Mouse (Mus musculus): ENCODE measurements around the gene Ank. TPM values are rescaled to one million over a fixed set of nuclear protein-coding genes. Genes with fewer than 3 reads are reported as not detected.

The Ank gene
- polyA plus RNA-seq, 1 experiment from 2014 or later: 18.0 TPM

DNA sequence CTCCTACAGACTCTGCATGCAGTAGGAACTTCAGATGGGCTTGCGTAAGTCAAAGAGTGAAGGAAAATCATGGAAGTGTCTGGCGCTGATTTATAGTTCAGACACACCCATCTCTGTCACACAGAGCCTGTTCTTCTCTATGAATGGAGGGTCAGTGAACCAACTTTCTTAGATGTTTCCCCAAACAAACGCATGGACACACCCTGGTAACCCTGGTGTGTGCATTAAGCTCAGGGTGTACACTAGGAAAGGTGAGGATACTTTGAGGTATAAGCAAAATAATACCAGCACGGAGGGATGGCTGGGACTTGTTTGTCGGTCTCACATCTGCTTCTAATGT, 19.8 kb downstream of the Ank start:
- 33% methylated on average over 5 of the region's 5 CpGs for WGBS
- Histone ChIP-seq H3K36me3 (ENCODE audit: control insufficient read depth, insufficient read depth, low read length) (no peaks in the 10 kb centered on the region), H3K4me2 (ENCODE audit: low read depth, low read length) (peak overlapping the region; percentile 42), H3K4me3 (ENCODE audit: low read depth, low read length) (no peak overlapping the region), H3K9ac (ENCODE audit: low read depth, low read length) (no peak overlapping the region), H3K4me1 (ENCODE audit: control insufficient read depth, insufficient read depth, low read length) (peaks cover 33% of the 10 kb centered on the region), H3K9me3 (ENCODE audit: control insufficient read depth, low read length) (no peaks in the 10 kb centered on the region), H3K27ac (replicated peaks; ENCODE audit: low read depth, low read length) (peak overlapping the region; percentile 22), H3K27me3 (replicated peaks; ENCODE audit: control insufficient read depth, insufficient read depth, low read length) (no peaks in the 10 kb centered on the region)
- ATAC-seq (ENCODE audit: low read depth): peak; percentile 1; the same call in 1 of the 2 replicates
- DNase-seq (ENCODE audit: low spot score): no peak

DNA sequence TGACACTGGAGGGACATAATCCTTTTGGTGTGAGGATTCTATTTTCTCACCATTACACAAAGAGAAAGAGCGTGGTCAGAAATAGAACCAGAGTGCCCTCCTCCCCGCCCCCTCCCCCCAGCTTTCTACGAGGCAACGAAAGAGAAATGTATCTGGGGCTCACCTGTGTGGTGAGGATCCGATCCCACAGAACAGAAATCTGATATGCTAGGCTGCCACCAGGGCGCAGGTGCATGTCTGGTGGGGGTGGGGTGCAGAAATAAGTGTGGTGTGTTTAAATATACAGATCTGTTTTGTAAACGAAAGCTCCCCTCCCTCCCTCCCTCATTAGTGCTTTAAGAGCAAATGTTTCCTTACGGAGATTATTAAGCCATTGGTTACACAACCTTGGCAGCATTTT, 20.6 kb downstream of the Ank start:
- 35% methylated on average over 8 of the region's 8 CpGs for WGBS
- no peak overlapping the region for H3K4me2 ChIP-seq (ENCODE audit: low read depth, low read length)
- H3K9ac ChIP-seq (ENCODE audit: low read depth, low read length): no peak overlapping the region
- H3K27ac ChIP-seq (replicated peaks; ENCODE audit: low read depth, low read length): peak overlapping the region; percentile 22; the same call in 1 of the 2 replicates
- no peaks in the 10 kb centered on the region for H3K36me3 ChIP-seq (ENCODE audit: control insufficient read depth, insufficient read depth, low read length)
- peak; percentile 64 for ATAC-seq (ENCODE audit: low read depth)
- peaks cover 33% of the 10 kb centered on the region for H3K4me1 ChIP-seq (ENCODE audit: control insufficient read depth, insufficient read depth, low read length)
- H3K27me3 ChIP-seq (replicated peaks; ENCODE audit: control insufficient read depth, insufficient read depth, low read length): no peaks in the 10 kb centered on the region
- no peaks in the 10 kb centered on the region for H3K9me3 ChIP-seq (ENCODE audit: control insufficient read depth, low read length)
- H3K4me3 ChIP-seq (ENCODE audit: low read depth, low read length): no peak overlapping the region
- no peak for DNase-seq (ENCODE audit: low spot score)

DNA sequence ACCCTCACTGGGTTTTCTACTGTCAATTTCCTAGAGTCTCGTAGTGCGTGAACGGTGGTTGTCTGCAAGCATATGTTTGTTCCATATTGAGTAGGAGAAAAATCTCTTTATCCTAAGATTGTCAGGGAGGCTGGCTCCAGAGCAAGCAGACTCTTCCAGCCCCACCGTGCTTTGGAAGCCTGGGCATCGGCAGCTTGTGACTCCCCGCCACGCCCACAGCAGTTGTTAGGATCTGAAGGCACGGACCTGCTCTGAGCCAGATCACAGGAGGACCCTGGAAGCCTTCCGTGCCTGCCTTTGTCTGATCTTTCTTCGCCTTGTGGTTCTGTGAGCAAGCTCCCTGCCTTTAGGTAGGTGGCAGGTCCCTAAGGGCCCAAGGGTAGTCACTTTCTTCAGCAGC, 21.6 kb downstream of the Ank start:
- no peak overlapping the region for H3K4me2 ChIP-seq (ENCODE audit: low read depth, low read length)
- no peak overlapping the region for H3K27ac ChIP-seq (replicated peaks; ENCODE audit: low read depth, low read length)
- H3K9ac ChIP-seq (ENCODE audit: low read depth, low read length): no peak overlapping the region
- no peak overlapping the region for H3K4me3 ChIP-seq (ENCODE audit: low read depth, low read length)
- WGBS: 51% methylated on average over 10 of the region's 10 CpGs
- no peaks in the 10 kb centered on the region for H3K9me3 ChIP-seq (ENCODE audit: control insufficient read depth, low read length)
- DNase-seq (ENCODE audit: low spot score): no peak
- peak; percentile 19; the same call in 1 of the 2 replicates for ATAC-seq (ENCODE audit: low read depth)
- peaks cover 33% of the 10 kb centered on the region for H3K4me1 ChIP-seq (ENCODE audit: control insufficient read depth, insufficient read depth, low read length)
- no peaks in the 10 kb centered on the region for H3K27me3 ChIP-seq (replicated peaks; ENCODE audit: control insufficient read depth, insufficient read depth, low read length)
- H3K36me3 ChIP-seq (ENCODE audit: control insufficient read depth, insufficient read depth, low read length): no peaks in the 10 kb centered on the region

DNA sequence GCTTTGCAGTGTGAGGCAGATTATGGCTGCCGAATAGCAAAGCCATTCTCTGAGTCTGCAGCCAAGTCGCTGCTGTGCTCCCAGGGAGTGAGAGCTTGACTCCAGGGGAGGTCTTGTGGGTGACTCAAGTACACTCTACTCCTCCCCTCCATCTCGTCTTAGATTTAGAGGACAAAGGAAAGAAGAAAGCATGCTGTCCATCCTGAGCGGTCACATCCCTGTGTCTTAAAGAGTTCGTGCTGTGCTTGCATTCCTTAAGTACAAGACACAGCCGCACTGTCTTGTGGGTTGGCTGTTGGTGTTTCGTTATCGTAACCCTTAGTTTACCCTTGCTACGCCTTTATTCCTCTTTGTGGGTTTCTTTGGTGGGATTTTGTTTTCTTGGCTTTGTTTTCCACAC, 24.2 kb downstream of the Ank start:
- H3K4me1 ChIP-seq (ENCODE audit: control insufficient read depth, insufficient read depth, low read length): peaks cover 27% of the 10 kb centered on the region

DNA sequence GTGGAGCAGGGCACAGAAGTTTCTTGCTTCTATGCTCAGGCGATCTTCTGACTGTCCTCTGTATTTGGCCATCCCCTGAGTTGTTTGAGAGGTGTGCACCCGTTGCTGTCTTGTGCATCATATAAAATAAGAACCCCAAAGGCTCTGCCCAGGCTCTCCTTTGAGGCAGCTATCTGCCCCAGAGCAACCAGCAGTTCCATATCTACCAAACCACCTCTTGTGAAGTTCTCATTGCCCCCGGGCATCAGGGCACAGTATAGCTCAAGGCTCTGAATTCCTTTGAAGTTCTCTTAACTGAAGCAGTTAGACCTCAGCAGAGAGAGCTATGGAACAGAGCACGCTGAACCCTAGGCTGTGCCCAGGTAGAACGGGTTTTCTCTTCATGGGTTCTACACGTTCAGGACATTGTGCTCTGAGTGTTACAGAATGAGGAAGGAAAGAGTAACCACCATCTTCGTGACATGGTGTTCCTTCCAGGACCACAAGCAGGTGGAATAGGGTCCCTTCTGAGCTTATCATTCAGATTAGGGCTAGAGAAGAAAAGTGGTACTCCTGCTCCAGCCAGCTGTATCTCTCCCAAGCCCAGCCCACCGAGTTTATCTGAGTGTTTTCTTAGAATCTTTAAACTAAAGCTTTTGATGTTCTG, 25.1 kb downstream of the Ank start:
- WGBS: 91% methylated on average over 8 of the region's 8 CpGs
- DNase-seq (ENCODE audit: low spot score): no peak

More for the DNA sequence above, 24.2 kb downstream of the Ank start:
- H3K4me2 ChIP-seq (ENCODE audit: low read depth, low read length): no peak overlapping the region
- H3K9me3 ChIP-seq (ENCODE audit: control insufficient read depth, low read length): no peaks in the 10 kb centered on the region
- WGBS: 61% methylated on average over 9 of the region's 9 CpGs
- no peaks in the 10 kb centered on the region for H3K36me3 ChIP-seq (ENCODE audit: control insufficient read depth, insufficient read depth, low read length)
- no peak overlapping the region for H3K9ac ChIP-seq (ENCODE audit: low read depth, low read length)
- no peaks in the 10 kb centered on the region for H3K27me3 ChIP-seq (replicated peaks; ENCODE audit: control insufficient read depth, insufficient read depth, low read length)
- no peak for DNase-seq (ENCODE audit: low spot score)
- no peak overlapping the region for H3K4me3 ChIP-seq (ENCODE audit: low read depth, low read length)
- no peak for ATAC-seq (ENCODE audit: low read depth)
- no peak overlapping the region for H3K27ac ChIP-seq (replicated peaks; ENCODE audit: low read depth, low read length)

DNA sequence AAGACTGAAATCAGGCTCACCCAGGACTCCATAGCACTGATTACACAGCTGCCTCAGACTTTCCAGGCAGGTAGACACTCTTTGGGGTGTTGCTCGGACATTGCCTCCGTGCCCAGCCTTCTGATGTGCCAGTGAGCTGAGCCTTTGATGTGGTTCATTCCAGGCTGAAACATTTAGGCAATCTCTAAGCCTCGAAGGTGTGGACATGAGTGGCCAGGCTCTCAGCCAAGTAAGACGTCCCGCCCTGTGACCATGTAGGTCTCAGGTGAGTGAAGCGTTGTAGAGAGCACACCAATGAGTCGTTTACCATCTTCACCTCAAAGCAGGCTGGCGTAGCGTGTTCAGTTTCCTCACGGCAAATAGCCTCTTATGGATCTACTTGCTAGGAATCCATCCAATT, 25.7 kb downstream of the Ank start:
- WGBS: 80% methylated on average over 10 of the region's 10 CpGs
- DNase-seq (ENCODE audit: low spot score): no peak

More for the DNA sequence above, 25.1 kb downstream of the Ank start:
- H3K4me3 ChIP-seq (ENCODE audit: low read depth, low read length): no peak overlapping the region
- H3K27me3 ChIP-seq (replicated peaks; ENCODE audit: control insufficient read depth, insufficient read depth, low read length): no peaks in the 10 kb centered on the region
- no peaks in the 10 kb centered on the region for H3K9me3 ChIP-seq (ENCODE audit: control insufficient read depth, low read length)
- H3K4me2 ChIP-seq (ENCODE audit: low read depth, low read length): no peak overlapping the region
- ATAC-seq (ENCODE audit: low read depth): no peak
- no peak overlapping the region for H3K27ac ChIP-seq (replicated peaks; ENCODE audit: low read depth, low read length)
- peaks cover 20% of the 10 kb centered on the region for H3K4me1 ChIP-seq (ENCODE audit: control insufficient read depth, insufficient read depth, low read length)
- no peak overlapping the region for H3K9ac ChIP-seq (ENCODE audit: low read depth, low read length)
- H3K36me3 ChIP-seq (ENCODE audit: control insufficient read depth, insufficient read depth, low read length): no peaks in the 10 kb centered on the region

DNA sequence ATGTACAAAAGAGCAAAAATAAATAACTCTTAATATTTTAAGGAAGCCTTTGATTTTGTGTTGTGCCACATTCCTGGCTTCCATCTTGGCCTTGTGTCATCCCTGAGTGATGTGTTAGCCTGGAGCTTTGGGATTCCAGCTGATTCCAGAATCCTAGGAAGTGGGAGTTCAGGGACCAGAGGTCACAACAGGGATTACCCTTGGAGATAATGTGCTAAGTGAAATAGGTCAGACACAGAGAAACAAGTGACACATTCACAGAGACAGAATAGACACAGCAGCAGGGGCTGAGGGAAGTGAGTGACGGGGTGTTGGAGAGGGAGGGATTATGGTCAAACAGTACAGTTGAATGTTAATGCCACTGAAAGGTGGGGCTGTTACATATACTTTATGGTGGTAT, 26.3 kb downstream of the Ank start:
- H3K36me3 ChIP-seq (ENCODE audit: control insufficient read depth, insufficient read depth, low read length): no peaks in the 10 kb centered on the region
- 77% methylated on average over 1 of the region's 1 CpGs for WGBS
- no peaks in the 10 kb centered on the region for H3K27me3 ChIP-seq (replicated peaks; ENCODE audit: control insufficient read depth, insufficient read depth, low read length)
- no peak overlapping the region for H3K27ac ChIP-seq (replicated peaks; ENCODE audit: low read depth, low read length)
- H3K9ac ChIP-seq (ENCODE audit: low read depth, low read length): no peak overlapping the region
- DNase-seq (ENCODE audit: low spot score): no peak
- no peak overlapping the region for H3K4me3 ChIP-seq (ENCODE audit: low read depth, low read length)
- no peak overlapping the region for H3K4me2 ChIP-seq (ENCODE audit: low read depth, low read length)
- H3K4me1 ChIP-seq (ENCODE audit: control insufficient read depth, insufficient read depth, low read length): peaks cover 16% of the 10 kb centered on the region
- H3K9me3 ChIP-seq (ENCODE audit: control insufficient read depth, low read length): no peaks in the 10 kb centered on the region
- ATAC-seq (ENCODE audit: low read depth): no peak

More for the DNA sequence above, 25.7 kb downstream of the Ank start:
- H3K27me3 ChIP-seq (replicated peaks; ENCODE audit: control insufficient read depth, insufficient read depth, low read length): no peaks in the 10 kb centered on the region
- no peak for ATAC-seq (ENCODE audit: low read depth)
- no peak overlapping the region for H3K4me2 ChIP-seq (ENCODE audit: low read depth, low read length)
- no peaks in the 10 kb centered on the region for H3K36me3 ChIP-seq (ENCODE audit: control insufficient read depth, insufficient read depth, low read length)
- H3K9me3 ChIP-seq (ENCODE audit: control insufficient read depth, low read length): no peaks in the 10 kb centered on the region
- no peak overlapping the region for H3K27ac ChIP-seq (replicated peaks; ENCODE audit: low read depth, low read length)
- no peak overlapping the region for H3K4me3 ChIP-seq (ENCODE audit: low read depth, low read length)
- H3K4me1 ChIP-seq (ENCODE audit: control insufficient read depth, insufficient read depth, low read length): peaks cover 20% of the 10 kb centered on the region
- no peak overlapping the region for H3K9ac ChIP-seq (ENCODE audit: low read depth, low read length)

DNA sequence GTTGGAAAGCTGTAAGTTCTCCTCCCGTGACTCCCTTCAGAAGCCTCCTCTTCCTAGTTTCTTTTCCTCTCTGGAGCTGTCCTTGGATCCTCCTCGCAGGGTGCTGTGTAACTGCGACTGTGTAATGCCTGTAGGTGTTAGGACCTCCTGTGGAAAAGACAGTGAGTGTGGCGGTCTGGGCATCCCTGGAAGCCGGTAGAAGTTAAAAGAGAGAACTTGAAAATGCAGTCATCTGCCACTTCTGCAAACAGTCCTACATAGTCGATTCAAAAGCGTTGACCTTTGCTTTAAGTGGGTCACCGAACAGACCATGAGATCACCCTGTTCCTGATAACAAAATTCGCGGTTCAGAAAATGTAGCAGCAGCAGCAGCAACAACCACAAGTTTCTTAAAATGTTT, 27.0 kb downstream of the Ank start:
- H3K9me3 ChIP-seq (ENCODE audit: control insufficient read depth, low read length): no peaks in the 10 kb centered on the region
- ATAC-seq (ENCODE audit: low read depth): no peak
- no peak overlapping the region for H3K4me3 ChIP-seq (ENCODE audit: low read depth, low read length)
- 57% methylated on average over 10 of the region's 10 CpGs for WGBS
- H3K4me1 ChIP-seq (ENCODE audit: control insufficient read depth, insufficient read depth, low read length): peaks cover 11% of the 10 kb centered on the region
- no peaks in the 10 kb centered on the region for H3K27me3 ChIP-seq (replicated peaks; ENCODE audit: control insufficient read depth, insufficient read depth, low read length)
- DNase-seq (ENCODE audit: low spot score): no peak
- H3K9ac ChIP-seq (ENCODE audit: low read depth, low read length): no peak overlapping the region
- no peaks in the 10 kb centered on the region for H3K36me3 ChIP-seq (ENCODE audit: control insufficient read depth, insufficient read depth, low read length)
- no peak overlapping the region for H3K27ac ChIP-seq (replicated peaks; ENCODE audit: low read depth, low read length)
- H3K4me2 ChIP-seq (ENCODE audit: low read depth, low read length): no peak overlapping the region

DNA sequence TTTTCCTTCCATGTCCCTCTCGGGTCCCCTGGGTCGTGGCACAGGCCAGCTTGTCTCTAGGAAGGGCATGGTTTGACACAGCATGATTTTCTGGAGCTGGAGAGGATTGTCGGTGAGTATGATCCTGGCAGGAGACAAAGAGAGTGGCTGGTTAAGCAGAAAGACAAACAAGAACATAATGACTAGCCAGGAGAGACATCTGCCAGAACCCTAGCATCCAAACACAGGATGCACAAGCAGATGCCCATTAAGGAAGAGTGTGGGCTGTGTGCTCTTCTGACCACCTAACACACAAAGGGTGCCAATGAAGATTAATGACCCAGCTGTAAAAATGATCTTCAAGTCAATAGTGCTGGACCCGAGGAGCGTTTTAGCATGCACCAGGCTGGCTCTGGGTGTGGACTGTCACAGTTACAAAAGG, 29.5 kb downstream of the Ank start:
- Histone ChIP-seq H3K4me1 (ENCODE audit: control insufficient read depth, insufficient read depth, low read length) (peaks cover 6% of the 10 kb centered on the region), H3K9ac (ENCODE audit: low read depth, low read length) (no peak overlapping the region), H3K27ac (replicated peaks; ENCODE audit: low read depth, low read length) (no peak overlapping the region), H3K4me3 (ENCODE audit: low read depth, low read length) (no peak overlapping the region), H3K4me2 (ENCODE audit: low read depth, low read length) (no peak overlapping the region), H3K9me3 (ENCODE audit: control insufficient read depth, low read length) (no peaks in the 10 kb centered on the region), H3K27me3 (replicated peaks; ENCODE audit: control insufficient read depth, insufficient read depth, low read length) (no peaks in the 10 kb centered on the region), H3K36me3 (ENCODE audit: control insufficient read depth, insufficient read depth, low read length) (no peaks in the 10 kb centered on the region)
- 59% methylated on average over 5 of the region's 5 CpGs for WGBS
- DNase-seq (ENCODE audit: low spot score): no peak
- no peak for ATAC-seq (ENCODE audit: low read depth)
